Mouse (Mus musculus): Measurements from ENCODE around the gene Cyp4f18. TPM values are rescaled to one million over a fixed set of nuclear protein-coding genes. Genes with fewer than 3 reads are reported as not detected.
A peak's percentile ranks its signal among the peaks of the same experiment; 100 is the strongest.

The Cyp4f18 gene
- total and polyA plus RNA-seq, 3 experiments = 0.08 TPM; not detected in 2

DNA sequence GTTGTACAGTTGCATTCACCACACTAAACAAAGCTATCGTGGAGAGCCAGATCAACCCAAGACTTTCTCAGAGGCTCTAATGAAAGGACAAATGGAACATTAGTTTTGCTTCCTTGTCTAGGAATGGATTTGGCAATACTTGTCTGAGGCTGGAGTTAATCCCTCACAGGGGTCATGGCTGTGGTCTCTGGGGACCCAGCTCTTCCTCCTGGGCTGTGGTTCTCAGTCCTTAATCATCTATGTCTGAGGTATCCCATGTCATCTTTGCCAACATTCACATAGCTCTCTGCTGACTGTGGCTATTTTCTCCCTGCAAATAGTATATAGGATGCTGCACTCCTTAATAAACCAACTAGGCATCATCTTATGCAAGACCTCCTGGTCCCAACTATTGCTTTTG lies 67.7 kb downstream of the Cyp4f18 start:
- H3K9ac ChIP-seq (ENCODE audit: control insufficient read depth, low read depth, low read length, poor library complexity, severe bottlenecking) = no peak overlapping the region

DNA sequence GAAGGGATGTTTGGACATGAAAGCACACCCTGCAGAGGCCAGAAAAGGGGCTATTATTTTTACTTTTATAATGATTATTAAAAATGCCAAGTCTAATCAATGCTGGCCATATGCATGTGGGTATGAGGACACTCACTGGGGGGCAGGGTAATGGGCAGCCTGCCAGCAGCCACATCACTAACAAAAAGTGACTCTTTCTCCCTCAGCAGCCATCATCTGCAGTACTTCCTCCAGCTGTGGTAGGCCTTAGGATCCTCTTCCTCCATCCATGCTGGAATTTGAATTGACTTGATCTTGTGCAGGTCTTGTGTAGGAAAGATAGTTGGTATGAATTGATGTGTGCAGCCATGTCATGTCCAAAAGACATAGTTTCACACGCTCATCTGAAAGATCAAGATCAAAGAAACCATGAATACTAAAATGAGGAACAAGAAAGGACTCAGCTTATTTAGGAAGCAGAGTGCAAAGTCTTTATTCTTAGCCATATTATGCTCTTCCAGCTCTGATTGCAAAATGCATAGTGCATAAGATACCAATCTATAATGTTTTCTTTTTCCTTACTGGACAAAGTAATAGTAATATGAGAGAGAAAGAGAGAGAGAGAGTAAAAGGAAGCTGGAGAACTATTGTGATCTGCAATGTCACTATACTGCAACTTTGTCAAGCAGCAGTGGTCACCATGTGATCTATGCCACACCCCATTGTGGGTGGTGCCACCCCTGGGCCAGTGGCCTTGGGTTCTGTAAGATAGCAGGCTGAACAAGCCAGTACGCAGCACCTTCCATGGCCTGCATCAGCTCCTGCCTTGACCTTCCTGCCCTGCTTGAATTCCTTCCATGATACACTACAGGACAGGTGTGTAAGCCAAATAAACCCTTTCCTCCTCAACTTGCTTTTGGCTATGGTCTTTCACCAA lies 68.9 kb downstream of the Cyp4f18 start:
- Histone ChIP-seq H3K9ac (ENCODE audit: control insufficient read depth, low read depth, low read length, poor library complexity, severe bottlenecking) (no peak overlapping the region), H3K4me1 (ENCODE audit: control insufficient read depth in 1 of 2, insufficient read depth in 2 of 2, low read length in 2 of 2) (peaks cover 6 to 15% of the 10 kb centered on the region in 2 experiments), H3K27ac (ENCODE audit: control insufficient read depth, low read depth, low read length) (peak overlapping the region; percentile 65), H3K36me3 (ENCODE audit: control insufficient read depth in 1 of 2, insufficient read depth in 2 of 2, low read length in 2 of 2) (peaks cover 0 to 11% of the 10 kb centered on the region in 2 experiments; a peak in 2 of 4 replicates), H3K79me2 (ENCODE audit: control insufficient read depth, insufficient read depth, low read length, poor library complexity) (no peaks in the 10 kb centered on the region), H3K9me3 (replicated peaks; ENCODE audit: insufficient read depth, low read length) (no peaks in the 10 kb centered on the region), H3K27me3 (ENCODE audit: control insufficient read depth in 1 of 2, insufficient read depth in 2 of 2, low read length in 2 of 2) (no peaks in the 10 kb centered on the region), H3K4me3 (ENCODE audit: control insufficient read depth in 1 of 2, insufficient read depth in 1 of 2, low read depth in 2 of 2, low read length in 2 of 2) (peak overlapping the region in 1 of 2 experiments; percentile 31; a peak in 1 of 4 replicates)
- no peak for TF ChIP-seq NRF1 (IDR thresholded peaks at IDR 0.05; ENCODE audit: insufficient read depth, low read depth, low read length, poor library complexity, severe bottlenecking)
- peak; percentile 53; the same call in 1 of the 2 replicates for TF ChIP-seq MAX (IDR thresholded peaks at IDR 0.05; ENCODE audit: low read length)
- TF ChIP-seq ZMIZ1 (IDR thresholded peaks at IDR 0.05; ENCODE audit: low read depth, low read length) = no peak
- no peak for TF ChIP-seq MAZ (IDR thresholded peaks at IDR 0.05; ENCODE audit: low read depth, low read length)
- TF ChIP-seq UBTF (IDR thresholded peaks at IDR 0.05; ENCODE audit: borderline replicate concordance, insufficient read depth, low read depth, low read length) = no peak
- TF ChIP-seq MYC (IDR thresholded peaks at IDR 0.05; ENCODE audit: low read depth, low read length) = no peak
- TF ChIP-seq USF1 (IDR thresholded peaks at IDR 0.05; ENCODE audit: low read depth, low read length) = peak; percentile 81
- peak; percentile 62 for TF ChIP-seq ETS1 (IDR thresholded peaks at IDR 0.05; ENCODE audit: low read depth, low read length)
- peak in 1 of 2 experiments; percentile 28; a peak in 1 of 4 replicates for TF ChIP-seq POLR2A (IDR thresholded peaks at IDR 0.05; ENCODE audit: control insufficient read depth in 1 of 2, insufficient read depth in 1 of 2, low read depth in 1 of 2, low read length in 2 of 2, poor library complexity in 1 of 2)
- 0 out of 2 replicates have a peak, but pooled peaks have one; percentile 5 for TF ChIP-seq ZC3H11A (IDR thresholded peaks at IDR 0.05; ENCODE audit: low read depth, low read length)
- TF ChIP-seq CHD1 (IDR thresholded peaks at IDR 0.05; ENCODE audit: low read depth, low read length) = no peak
- no peak for TF ChIP-seq TCF12 (IDR thresholded peaks at IDR 0.05; ENCODE audit: low read depth, low read length)
- 0 out of 2 replicates have a peak, but pooled peaks have one; percentile 6 for TF ChIP-seq TBP (IDR thresholded peaks at IDR 0.05; ENCODE audit: low read depth, low read length)
- TF ChIP-seq E2F4 (IDR thresholded peaks at IDR 0.05; ENCODE audit: borderline replicate concordance, low read depth, low read length) = no peak
- TF ChIP-seq SIN3A (IDR thresholded peaks at IDR 0.05; ENCODE audit: low read length) = peak; percentile 52
- 0 out of 4 replicates have a peak, but pooled peaks of 1 of the 2 experiments have one; percentile 33 for TF ChIP-seq USF2 (IDR thresholded peaks at IDR 0.05; ENCODE audit: borderline replicate concordance in 1 of 2, insufficient read depth in 1 of 2, low read depth in 1 of 2, low read length in 2 of 2)
- TF ChIP-seq JUND (IDR thresholded peaks at IDR 0.05; ENCODE audit: low read depth, low read length) = no peak
- TF ChIP-seq POLR2AphosphoS5 (IDR thresholded peaks at IDR 0.05; ENCODE audit: borderline replicate concordance, low read depth, low read length) = no peak
- no peak for TF ChIP-seq CHD2 (IDR thresholded peaks at IDR 0.05; ENCODE audit: low read length)
- TF ChIP-seq NELFE (IDR thresholded peaks at IDR 0.05; ENCODE audit: low read depth, low read length) = peak; percentile 30; the same call in 1 of the 2 replicates
- TF ChIP-seq POLR2AphosphoS2 (IDR thresholded peaks at IDR 0.05; ENCODE audit: low read length) = no peak
- no peak for TF ChIP-seq RCOR1 (IDR thresholded peaks at IDR 0.05; ENCODE audit: low read depth, low read length)
- peak; percentile 3 to 14; a peak in 2 of 4 replicates for TF ChIP-seq EP300 (IDR thresholded peaks at IDR 0.05; ENCODE audit: low read depth in 1 of 2, low read length in 2 of 2)
- TF ChIP-seq TAL1 (IDR thresholded peaks at IDR 0.05; ENCODE audit: low read length) = peak; percentile 49
- DNase-seq (ENCODE audit: low read depth, low spot score) = peak; percentile 82

More for the DNA sequence above, 67.7 kb downstream of the Cyp4f18 start:
- no peak for TF ChIP-seq POLR2A (IDR thresholded peaks at IDR 0.05; ENCODE audit: control insufficient read depth in 1 of 2, insufficient read depth in 1 of 2, low read depth in 1 of 2, low read length in 2 of 2, poor library complexity in 1 of 2)
- Histone ChIP-seq H3K27me3 (ENCODE audit: control insufficient read depth in 1 of 2, insufficient read depth in 2 of 2, low read length in 2 of 2) (no peaks in the 10 kb centered on the region), H3K9me3 (replicated peaks; ENCODE audit: insufficient read depth, low read length) (no peaks in the 10 kb centered on the region), H3K79me2 (ENCODE audit: control insufficient read depth, insufficient read depth, low read length, poor library complexity) (no peaks in the 10 kb centered on the region), H3K27ac (ENCODE audit: control insufficient read depth, low read depth, low read length) (no peak overlapping the region), H3K4me1 (ENCODE audit: control insufficient read depth in 1 of 2, insufficient read depth in 2 of 2, low read length in 2 of 2) (peaks cover 6 to 15% of the 10 kb centered on the region in 2 experiments), H3K36me3 (ENCODE audit: control insufficient read depth in 1 of 2, insufficient read depth in 2 of 2, low read length in 2 of 2) (peaks cover 0 to 11% of the 10 kb centered on the region in 2 experiments; a peak in 2 of 4 replicates), H3K4me3 (ENCODE audit: control insufficient read depth in 1 of 2, insufficient read depth in 1 of 2, low read depth in 2 of 2, low read length in 2 of 2) (no peak overlapping the region)
- DNase-seq (ENCODE audit: low read depth, low spot score) = no peak

Data from MEL (cell line).